Mouse (Mus musculus): ENCODE data around the gene Ccdc130. TPM values are rescaled to one million over a fixed set of nuclear protein-coding genes. Genes with fewer than 3 reads are reported as not detected.
"Not testable (repeated sequence)": the region's sequence is repeated elsewhere in the genome, so short reads cannot be mapped to it uniquely, and the experiment has no call there.

The Ccdc130 gene
- 22.8 and 26.6 TPM in 2 replicates for polyA plus RNA-seq (2015; fragmentation: Nextera tagmentation; extraction: Ambion mirVana)

- Histone ChIP-seq H3K4me1 (peaks cover 14% of the 10 kb centered on the region), H3K9me3 (no peaks in the 10 kb centered on the region), H3K4me2 (peak within 1 kb of the TSS; percentile 61), H3K4me3 (peak within 1 kb of the TSS; percentile 94), H3K36me3 (replicated peaks) (peaks cover 8% of the 10 kb centered on the region; the same call in 1 of the 2 replicates), H3K27ac (peak within 1 kb of the TSS; percentile 91), H3K9ac (peak within 1 kb of the TSS; percentile 86), H3K27me3 (replicated peaks) (no peaks in the 10 kb centered on the region)
- WGBS: under 1% methylated on average over 44 of the region's 44 CpGs
- ATAC-seq (replicated peaks): peak; percentile 99
These were observed at the start of gene Ccdc130 for GRCm38 (mm10) chr8:84269950-84270773. Gene Ccdc130 (minus strand): TSS chr8:84270380.

GRCm38 (mm10) chr8:84308376-84308775 lies 38.2 kb upstream of the Ccdc130 start:
- H3K9me3 ChIP-seq: no peaks in the 10 kb centered on the region
- no peaks in the 10 kb centered on the region for H3K27me3 ChIP-seq (replicated peaks)
- ATAC-seq (replicated peaks): no peak
- no peak overlapping the region for H3K9ac ChIP-seq
- WGBS: 75% methylated on average over 3 of the region's 3 CpGs
- no peak overlapping the region for H3K4me2 ChIP-seq
- H3K36me3 ChIP-seq (replicated peaks): no peaks in the 10 kb centered on the region
- no peak overlapping the region for H3K4me3 ChIP-seq
- no peak overlapping the region for H3K27ac ChIP-seq
- no peaks in the 10 kb centered on the region for H3K4me1 ChIP-seq

- Histone ChIP-seq H3K4me2 (no peak overlapping the region), H3K9me3 (no peaks in the 10 kb centered on the region), H3K36me3 (replicated peaks) (no peaks in the 10 kb centered on the region), H3K4me3 (no peak overlapping the region), H3K27me3 (replicated peaks) (no peaks in the 10 kb centered on the region), H3K4me1 (no peaks in the 10 kb centered on the region), H3K27ac (no peak overlapping the region), H3K9ac (no peak overlapping the region)
- WGBS: 87% methylated on average over 2 of the region's 2 CpGs
- ATAC-seq (replicated peaks): no peak
These were observed 33.8 kb upstream of the Ccdc130 start for GRCm38 (mm10) chr8:84303951-84304350.

GRCm38 (mm10) chr8:84297029-84297785 lies 27.0 kb upstream of the Ccdc130 start:
- Histone ChIP-seq H3K27me3 (replicated peaks) (no peaks in the 10 kb centered on the region), H3K4me1 (no peaks in the 10 kb centered on the region), H3K36me3 (replicated peaks) (no peaks in the 10 kb centered on the region), H3K9ac (no peak overlapping the region), H3K9me3 (no peaks in the 10 kb centered on the region), H3K4me2 (no peak overlapping the region), H3K4me3 (no peak overlapping the region), H3K27ac (no peak overlapping the region)
- WGBS: 66% methylated on average over 5 of the region's 5 CpGs
- ATAC-seq (replicated peaks): no peak

- Histone ChIP-seq H3K9ac (no peak overlapping the region), H3K9me3 (no peaks in the 10 kb centered on the region), H3K27me3 (replicated peaks) (no peaks in the 10 kb centered on the region), H3K4me1 (no peaks in the 10 kb centered on the region), H3K4me2 (no peak overlapping the region), H3K36me3 (replicated peaks) (no peaks in the 10 kb centered on the region), H3K27ac (no peak overlapping the region), H3K4me3 (no peak overlapping the region)
- 29% methylated on average over 8 of the region's 8 CpGs for WGBS
- no peak for ATAC-seq (replicated peaks)
These were observed 21.5 kb upstream of the Ccdc130 start for GRCm38 (mm10) chr8:84291688-84292087.

GRCm38 (mm10) chr8:84291086-84291485 lies 20.9 kb upstream of the Ccdc130 start:
- H3K27me3 ChIP-seq (replicated peaks): no peaks in the 10 kb centered on the region
- no peaks in the 10 kb centered on the region for H3K9me3 ChIP-seq
- no peak overlapping the region for H3K27ac ChIP-seq
- H3K4me2 ChIP-seq: no peak overlapping the region
- ATAC-seq (replicated peaks): no peak
- no peaks in the 10 kb centered on the region for H3K4me1 ChIP-seq
- H3K36me3 ChIP-seq (replicated peaks): no peaks in the 10 kb centered on the region
- H3K4me3 ChIP-seq: no peak overlapping the region
- H3K9ac ChIP-seq: no peak overlapping the region
- WGBS: 65% methylated on average over 5 of the region's 5 CpGs

- ATAC-seq (replicated peaks): no peak
- Histone ChIP-seq H3K4me1 (no peaks in the 10 kb centered on the region), H3K36me3 (replicated peaks) (no peaks in the 10 kb centered on the region), H3K27ac (no peak overlapping the region), H3K9me3 (no peaks in the 10 kb centered on the region), H3K4me2 (no peak overlapping the region), H3K9ac (no peak overlapping the region), H3K27me3 (replicated peaks) (no peaks in the 10 kb centered on the region), H3K4me3 (no peak overlapping the region)
- 55% methylated on average over 2 of the region's 2 CpGs for WGBS
These were observed 18.7 kb upstream of the Ccdc130 start for GRCm38 (mm10) chr8:84288892-84289291.

- H3K9ac ChIP-seq; H3K9me3 ChIP-seq; ATAC-seq (replicated peaks); H3K27ac ChIP-seq; H3K27me3 ChIP-seq (replicated peaks); H3K4me2 ChIP-seq; H3K4me3 ChIP-seq; H3K36me3 ChIP-seq (replicated peaks); H3K4me1 ChIP-seq: not testable (repeated sequence)
- WGBS: 58% methylated on average over 5 of the region's 5 CpGs
These were observed 15.5 kb upstream of the Ccdc130 start for GRCm38 (mm10) chr8:84285665-84286064.

- Histone ChIP-seq H3K27me3 (replicated peaks) (no peaks in the 10 kb centered on the region), H3K9me3 (no peaks in the 10 kb centered on the region), H3K4me2 (no peak overlapping the region), H3K4me1 (no peaks in the 10 kb centered on the region), H3K9ac (no peak overlapping the region), H3K36me3 (replicated peaks) (no peaks in the 10 kb centered on the region), H3K27ac (no peak overlapping the region), H3K4me3 (no peak overlapping the region)
- ATAC-seq (replicated peaks): no peak
- 42% methylated on average over 9 of the region's 9 CpGs for WGBS
These were observed 14.5 kb upstream of the Ccdc130 start for GRCm38 (mm10) chr8:84284608-84285063.

GRCm38 (mm10) chr8:84280777-84281176 lies 10.6 kb upstream of the Ccdc130 start:
- H3K4me2 ChIP-seq: no peak overlapping the region
- H3K9ac ChIP-seq: no peak overlapping the region
- no peak overlapping the region for H3K4me3 ChIP-seq
- H3K27me3 ChIP-seq (replicated peaks): no peaks in the 10 kb centered on the region
- 86% methylated on average over 10 of the region's 10 CpGs for WGBS
- no peaks in the 10 kb centered on the region for H3K9me3 ChIP-seq
- no peak for ATAC-seq (replicated peaks)
- no peaks in the 10 kb centered on the region for H3K4me1 ChIP-seq
- H3K36me3 ChIP-seq (replicated peaks): no peaks in the 10 kb centered on the region
- H3K27ac ChIP-seq: no peak overlapping the region

- no peaks in the 10 kb centered on the region for H3K9me3 ChIP-seq
- no peak overlapping the region for H3K4me2 ChIP-seq
- WGBS: 62% methylated on average over 1 of the region's 1 CpGs
- no peaks in the 10 kb centered on the region for H3K27me3 ChIP-seq (replicated peaks)
- H3K36me3 ChIP-seq (replicated peaks): no peaks in the 10 kb centered on the region
- no peaks in the 10 kb centered on the region for H3K4me1 ChIP-seq
- H3K4me3 ChIP-seq: no peak overlapping the region
- no peak for ATAC-seq (replicated peaks)
- no peak overlapping the region for H3K27ac ChIP-seq
- H3K9ac ChIP-seq: no peak overlapping the region
These were observed 6.3 kb upstream of the Ccdc130 start for GRCm38 (mm10) chr8:84276447-84276846.

- Histone ChIP-seq H3K4me2 (no peak overlapping the region), H3K9me3 (no peaks in the 10 kb centered on the region), H3K27me3 (replicated peaks) (no peaks in the 10 kb centered on the region), H3K4me1 (peaks cover 13% of the 10 kb centered on the region), H3K27ac (no peak overlapping the region), H3K36me3 (replicated peaks) (no peaks in the 10 kb centered on the region), H3K9ac (no peak overlapping the region), H3K4me3 (no peak overlapping the region)
- no peak for ATAC-seq (replicated peaks)
- WGBS: 79% methylated on average over 3 of the region's 3 CpGs
These were observed 3.8 kb upstream of the Ccdc130 start for GRCm38 (mm10) chr8:84273968-84274367.
